Comparison of ENCODE assay signal across 8 mouse cellular contexts in genomic region chr13:23763586-23764323, GRCm38 (mm10). TPM values are rescaled to one million over a fixed set of nuclear protein-coding genes. Genes with fewer than 3 reads are reported as not detected.
A peak's percentile ranks its signal among the peaks of the same experiment; 100 is the strongest.
DNase-seq lines count a peak whose midpoint lies in the region; ATAC-seq and TF ChIP-seq lines count a peak whose summit lies in the region.

TSS of gene Hist1h1a (plus strand) at chr13:23763666.

- TF ChIP-seq CTCF in cortical plate, adult 2 months (IDR thresholded peaks at IDR 0.05; ENCODE audit: extremely low read depth, insufficient read depth, low read length): no peak

- 3% methylated on average over 34 of the region's 34 CpGs for WGBS in midbrain, embryonic 10.5 days

- peak within 1 kb of the TSS; percentile 36 for H3K4me3 ChIP-seq in cortical plate, adult 2 months (ENCODE audit: insufficient read depth, low read length)
- peak within 1 kb of the TSS; percentile 69 for H3K4me3 ChIP-seq in midbrain, embryonic 10.5 days

- no peaks in the 10 kb centered on the region for H3K4me1 ChIP-seq in cortical plate, adult 2 months (ENCODE audit: control insufficient read depth, insufficient read depth, low read length)
- H3K4me1 ChIP-seq in midbrain, embryonic 10.5 days: peaks cover 40% of the 10 kb centered on the region

- intact Hi-C loops in left cerebral cortex, postnatal 36 days (cut with DNase I): no loop called here

- no peaks in the 10 kb centered on the region for H3K36me3 ChIP-seq in midbrain, embryonic 10.5 days

- peak; percentile 72 for DNase-seq in gastrocnemius, postnatal 10 days
- DNase-seq in left cerebral cortex, postnatal 36 days (ENCODE audit: low spot score in 2 of 2): peak; percentile 81 to 83
- DNase-seq in midbrain, embryonic 10.5 days (ENCODE audit: low spot score): peak; percentile 92
- peak; percentile 77 for DNase-seq in right cerebral cortex, postnatal 36 days (ENCODE audit: low spot score in 2 of 2)
- DNase-seq in adipocyte (ENCODE audit: low spot score): no peak

- H3K9me3 ChIP-seq in midbrain, embryonic 10.5 days (replicated peaks): no peaks in the 10 kb centered on the region

- peak; percentile 37 for ATAC-seq in activated CD4-positive, CD25-positive, alpha-beta regulatory T cell, adult 4 months
- peak; percentile 45 for ATAC-seq in inflammation-experienced regulatory T-cells, adult 6 months

- no peaks in the 10 kb centered on the region for H3K27me3 ChIP-seq in midbrain, embryonic 10.5 days (ENCODE audit: low read depth, poor library complexity, severe bottlenecking)

- TF ChIP-seq POLR2A in cortical plate, adult 2 months (IDR thresholded peaks at IDR 0.05; ENCODE audit: extremely low read depth, insufficient read depth, low read length): peak; percentile 95

- peak within 1 kb of the TSS; percentile 20; the same call in 1 of the 2 replicates for H3K27ac ChIP-seq in cortical plate, adult 2 months (ENCODE audit: insufficient read depth, low read length)
- peak within 1 kb of the TSS; percentile 92 for H3K27ac ChIP-seq in midbrain, embryonic 10.5 days (replicated peaks)

RNA-seq across cellular contexts. Expression of gene Hist1h1a, which starts in this region (rescaled TPM):
- 1 to 10 TPM; 5.1 to 7.8 TPM for polyA plus RNA-seq in activated CD4-positive, CD25-positive, alpha-beta regulatory T cell, adult 4 months (2017; shearing (Covaris generic))
- polyA plus RNA-seq in cortical plate, adult 2 months (2012; rRNA removed): 0.55 and 0.77 TPM in 2 replicates
- total RNA-seq in gastrocnemius, postnatal 10 days (2021): 100 to 1,000 TPM; 124 to 147 TPM
- polyA plus RNA-seq in inflammation-experienced regulatory T-cells, adult 6 months (2017; shearing (Covaris generic)): 1 to 10 TPM; 2.5 to 6.1 (median 3.4) TPM
- 10 to 100 TPM; 26.1 to 28.4 TPM for total RNA-seq in left cerebral cortex, postnatal 36 days (2021)
- polyA plus RNA-seq in midbrain, embryonic 10.5 days (2016; fragmentation: Nextera tagmentation; extraction: Ambion mirVana): 1.7 and 2.7 TPM in 2 replicates

Comparison
In these comparisons a context has a peak if more than half of its experiments do, and no peak if none do; other contexts are left out.
1. RNA of gene Hist1h1a (total RNA-seq): 124 to 147 TPM in gastrocnemius, postnatal 10 days; 26.1 to 28.4 TPM in left cerebral cortex, postnatal 36 days; every median in the first group is over 4 times any median in the second.